Mouse (Mus musculus) urinary bladder, postnatal 25 days (tissue): ENCODE results near the gene Nhsl2.
"Not testable (repeated sequence)": the region's sequence is repeated elsewhere in the genome, so short reads cannot be mapped to it uniquely, and the experiment has no call there.

Experiments
- DNase-seq: peaks from one replicate; pipeline ENCODE4 v3.0.0; 2022; ENCODE audit warnings: low spot score

The Nhsl2 gene

DNA sequence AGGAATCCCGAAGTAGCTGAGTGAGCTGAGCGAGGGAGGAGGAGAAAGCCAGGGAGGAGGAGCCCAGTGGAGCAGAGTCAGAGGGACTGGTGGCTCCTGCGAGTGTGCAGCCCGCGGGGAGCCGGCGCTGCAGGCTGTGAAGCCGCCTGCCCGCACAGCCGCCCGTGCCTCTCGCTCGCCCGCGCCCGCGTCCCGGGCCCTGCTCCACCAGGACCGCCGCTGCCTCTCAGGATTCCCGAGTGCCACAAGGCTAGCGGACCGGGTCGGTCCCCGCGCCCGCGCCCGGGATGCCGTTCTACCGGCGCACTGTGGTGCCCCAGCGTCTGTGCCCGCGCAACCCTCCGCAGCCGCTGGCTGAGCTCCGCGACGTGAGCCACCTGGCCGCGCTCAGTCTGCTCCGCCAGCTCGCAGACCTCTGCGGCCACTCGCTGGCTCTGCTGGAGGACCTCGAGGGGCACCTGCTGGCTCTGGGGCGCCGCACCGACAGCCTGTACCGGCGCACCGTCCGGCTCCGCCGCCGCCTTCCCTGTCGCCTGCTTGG lies at the start of gene Nhsl2:
Nhsl2 (plus strand) TSS at position 105 of the 541 bp plus-strand sequence.
- peak; percentile 17 for DNase-seq

DNA sequence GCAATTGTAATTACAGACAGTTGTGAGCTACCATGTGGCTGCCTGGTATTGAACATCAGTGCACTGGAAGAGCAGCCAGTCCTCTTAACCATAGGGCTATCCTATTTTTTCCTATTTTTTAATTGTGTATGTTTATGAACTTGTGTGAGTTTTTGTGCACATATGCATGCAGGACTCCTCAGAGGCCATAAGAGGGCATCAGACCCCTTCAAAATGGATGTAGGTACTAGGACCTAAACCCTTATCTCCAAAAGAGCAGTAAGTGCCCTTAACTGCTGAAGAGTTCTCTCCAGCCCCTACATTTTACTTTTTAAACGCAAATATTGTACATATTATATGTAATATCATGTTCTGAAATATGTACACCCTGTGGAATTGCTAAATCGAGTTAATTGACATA lies 43.7 kb upstream of the Nhsl2 start:
- no peak for DNase-seq

DNA sequence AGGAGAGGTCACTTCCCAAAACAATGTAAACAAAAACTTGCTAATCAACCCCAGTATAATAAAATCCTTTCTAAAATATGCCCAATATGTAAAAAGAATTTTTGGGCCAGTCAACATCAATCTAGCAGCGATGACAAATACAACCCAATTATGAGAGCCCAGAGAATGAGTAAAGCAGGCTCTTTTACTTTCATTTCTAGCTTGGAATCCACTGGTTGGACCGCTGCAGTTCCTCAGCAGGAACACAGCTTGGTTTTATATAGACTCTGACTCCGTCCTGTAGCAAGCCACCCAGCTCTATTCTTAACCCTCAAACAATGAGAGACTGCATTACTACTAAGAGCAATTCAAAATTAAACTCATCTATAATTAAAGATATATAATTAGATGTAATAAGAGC lies 37.4 kb upstream of the Nhsl2 start:
- DNase-seq: no peak

DNA sequence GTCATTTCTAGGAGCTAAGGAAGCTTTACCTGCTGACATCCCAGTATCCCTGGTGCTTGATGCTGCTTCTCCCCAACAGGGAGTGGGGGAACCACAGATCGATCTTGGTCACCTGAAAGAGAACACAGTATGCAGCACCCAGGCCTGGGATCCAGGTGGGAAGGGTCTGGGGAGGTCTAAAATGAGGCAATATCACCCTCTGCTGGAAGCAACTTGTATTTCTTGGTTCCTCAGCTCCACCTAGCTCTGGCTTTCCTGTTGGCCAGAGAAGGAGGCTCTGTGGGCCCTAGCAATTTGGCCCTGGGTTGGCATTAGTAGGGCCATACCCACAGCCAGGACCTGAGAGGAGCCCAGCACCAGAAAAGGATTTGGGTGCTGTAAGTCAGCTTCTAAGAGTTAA lies 30.0 kb upstream of the Nhsl2 start:
- no peak for DNase-seq

DNA sequence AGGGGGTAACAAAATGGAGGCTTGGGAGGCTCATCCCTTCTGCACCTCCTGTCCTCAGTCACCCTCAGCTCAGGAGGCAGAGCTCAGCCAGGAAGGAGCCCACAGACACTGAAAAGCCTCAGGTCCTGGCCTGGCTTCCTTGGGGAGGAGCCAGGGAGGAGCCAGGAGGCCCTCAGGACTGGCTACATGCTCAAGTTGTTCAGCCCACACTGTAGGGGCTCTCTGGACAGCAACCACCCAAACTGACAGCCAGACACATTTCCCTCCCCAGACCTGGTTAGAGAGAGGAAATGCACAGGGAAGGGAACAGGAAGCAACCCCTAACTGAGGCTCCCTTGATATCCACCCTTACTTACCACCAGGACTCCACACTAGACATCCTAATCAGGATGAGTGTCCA lies 29.2 kb upstream of the Nhsl2 start:
- DNase-seq: not testable (repeated sequence)

DNA sequence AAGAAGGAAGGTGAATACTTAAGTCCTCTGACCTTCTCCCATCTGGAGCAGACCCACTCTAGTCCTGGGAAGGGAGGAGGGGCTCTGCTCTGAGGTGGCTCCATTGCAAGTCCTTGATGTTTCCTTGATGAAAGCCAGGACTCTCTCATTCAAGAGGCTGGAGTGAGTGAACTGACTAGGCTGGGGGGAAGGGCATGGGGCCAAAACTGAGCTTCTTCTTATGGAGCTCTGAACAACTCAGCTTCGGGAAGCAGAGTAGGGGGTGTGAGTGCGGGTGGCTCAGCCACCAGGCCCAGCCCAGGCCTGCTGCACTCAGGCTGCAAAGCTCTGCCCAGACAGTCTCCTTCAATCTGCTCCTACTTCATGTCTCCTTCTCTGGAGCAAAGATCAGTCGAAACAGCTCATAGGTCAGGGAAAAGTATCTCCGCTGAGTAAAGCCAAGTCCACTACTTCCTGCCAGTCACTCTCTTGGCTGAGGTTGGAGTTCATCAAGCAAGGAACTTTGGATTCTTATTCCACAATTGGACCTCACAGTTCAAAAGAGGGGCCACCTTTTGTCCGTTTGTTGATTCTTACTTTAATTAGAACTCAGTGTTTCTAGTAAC lies 1.9 kb upstream of the Nhsl2 start:
- DNase-seq: no peak

DNA sequence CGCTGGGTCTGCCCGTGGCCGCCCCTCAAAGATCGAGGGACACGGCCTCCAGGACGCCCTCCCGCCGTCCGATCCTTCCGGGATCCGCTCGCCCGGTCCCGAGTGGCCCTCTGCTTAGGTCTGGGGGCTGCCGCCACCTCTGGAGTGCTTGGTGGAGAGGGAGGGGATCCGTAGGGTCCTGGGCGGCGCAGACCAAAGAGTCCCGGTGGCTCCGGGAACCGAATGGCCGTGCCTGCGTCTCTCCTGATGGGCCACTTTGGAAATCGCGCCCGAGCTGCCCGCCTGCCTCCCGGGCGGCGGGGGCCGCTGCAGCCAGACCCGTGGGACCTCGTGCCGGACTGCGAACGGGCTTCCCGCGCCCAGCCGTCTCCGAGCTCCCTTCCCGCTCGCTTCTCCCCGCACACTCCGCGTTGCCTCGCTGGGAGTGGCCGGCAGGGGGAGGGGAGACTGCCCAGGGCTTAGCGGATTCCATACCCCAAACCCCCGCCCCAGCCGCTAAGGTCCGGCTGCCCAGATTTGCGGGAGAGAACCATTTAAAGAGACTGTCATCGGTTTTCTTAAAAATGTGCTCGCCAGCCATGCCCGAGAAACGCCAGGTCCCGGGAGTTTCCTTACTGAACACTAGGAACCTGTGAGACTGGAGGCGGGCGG lies 841 bp downstream of the Nhsl2 start:
- peak; percentile 3 for DNase-seq

DNA sequence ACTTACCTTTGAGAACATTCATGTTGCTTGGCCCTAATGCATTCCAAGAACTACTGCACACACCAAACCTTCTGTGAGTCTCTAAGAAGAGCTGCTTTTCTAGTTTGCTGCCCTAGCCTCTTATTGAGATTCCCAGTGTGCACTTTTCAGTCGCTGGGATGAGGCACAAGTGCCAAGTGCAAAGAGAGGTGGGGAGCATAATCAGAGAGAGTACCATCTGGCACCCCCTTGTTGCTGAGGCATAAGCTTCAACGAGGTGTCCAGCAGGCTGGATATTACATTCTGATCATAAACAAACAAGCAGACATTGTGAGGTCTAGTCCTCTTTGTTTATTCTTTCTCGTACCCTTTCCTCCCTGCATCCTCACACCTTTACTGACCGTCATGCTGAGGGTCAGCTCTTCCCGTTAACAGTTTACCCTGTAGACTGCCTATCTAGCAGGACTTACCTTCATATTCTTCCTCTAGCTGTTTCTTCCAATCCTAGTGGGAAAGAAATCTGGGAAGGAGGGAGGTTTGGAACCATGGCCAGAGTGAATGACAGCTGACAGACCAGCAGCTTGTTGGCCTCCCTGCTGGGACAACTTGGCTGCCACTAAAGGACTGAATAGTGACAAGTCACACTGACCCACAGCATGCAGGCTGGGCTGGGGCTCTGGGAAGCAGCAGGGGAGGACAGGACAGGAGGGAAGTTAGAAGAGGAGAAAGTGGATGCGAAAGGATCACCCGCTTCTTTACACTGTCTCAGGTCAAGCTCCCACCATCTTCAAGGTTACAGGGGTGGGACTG lies 2.6 kb downstream of the Nhsl2 start:
- no peak for DNase-seq

DNA sequence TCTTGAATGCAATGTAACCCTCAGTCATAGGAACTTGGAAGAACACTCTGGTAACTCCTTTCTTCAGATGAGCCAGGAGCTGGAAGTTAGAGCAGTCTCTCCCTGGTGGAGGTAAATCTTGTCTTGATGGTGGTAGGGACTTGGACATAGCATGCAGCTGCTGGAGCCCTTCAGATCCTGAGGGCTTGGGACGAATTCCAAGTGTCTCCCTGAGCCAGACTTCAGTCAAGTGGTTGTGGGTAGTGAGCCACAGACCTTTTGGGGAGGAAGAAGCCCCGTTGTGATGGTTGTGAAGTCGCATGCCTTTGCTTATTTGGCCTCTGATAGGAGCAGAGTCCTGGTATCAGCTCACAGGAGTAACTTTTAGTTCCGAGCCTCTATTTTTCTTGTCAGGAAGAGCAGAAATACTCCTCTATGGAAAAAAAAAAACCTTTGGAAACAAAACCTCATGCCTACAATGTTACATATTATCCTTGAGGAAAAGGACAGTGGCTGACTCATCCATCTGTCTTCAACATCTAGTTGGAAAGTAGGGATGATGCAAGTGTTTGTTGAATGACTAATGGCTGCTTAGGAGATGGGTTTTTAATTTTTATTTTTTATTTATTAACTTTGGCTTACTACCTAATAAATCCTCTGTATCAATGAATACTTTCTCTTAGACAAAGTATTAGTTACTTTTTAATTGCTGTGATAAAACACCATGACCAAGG lies 14.6 kb downstream of the Nhsl2 start:
- no peak for DNase-seq

DNA sequence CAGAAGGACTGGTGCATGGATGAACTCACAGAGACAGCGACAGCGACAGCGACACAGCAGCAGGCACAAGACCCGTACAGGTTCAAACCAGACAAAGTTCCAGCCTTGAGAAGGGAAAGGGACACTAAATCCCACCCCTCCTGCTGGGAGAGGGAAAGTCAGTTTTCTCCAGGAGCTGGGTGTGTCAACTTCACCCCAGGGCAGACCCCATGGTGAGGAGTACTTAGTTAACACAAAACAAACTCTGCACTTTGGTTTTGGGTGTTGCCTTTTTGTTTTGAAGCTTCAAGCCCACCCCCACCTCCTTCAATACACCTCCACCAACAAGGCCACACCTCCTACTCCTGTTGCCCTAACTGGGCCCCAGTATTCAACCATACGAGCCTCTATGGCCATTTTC lies 15.6 kb downstream of the Nhsl2 start:
- DNase-seq: no peak

DNA sequence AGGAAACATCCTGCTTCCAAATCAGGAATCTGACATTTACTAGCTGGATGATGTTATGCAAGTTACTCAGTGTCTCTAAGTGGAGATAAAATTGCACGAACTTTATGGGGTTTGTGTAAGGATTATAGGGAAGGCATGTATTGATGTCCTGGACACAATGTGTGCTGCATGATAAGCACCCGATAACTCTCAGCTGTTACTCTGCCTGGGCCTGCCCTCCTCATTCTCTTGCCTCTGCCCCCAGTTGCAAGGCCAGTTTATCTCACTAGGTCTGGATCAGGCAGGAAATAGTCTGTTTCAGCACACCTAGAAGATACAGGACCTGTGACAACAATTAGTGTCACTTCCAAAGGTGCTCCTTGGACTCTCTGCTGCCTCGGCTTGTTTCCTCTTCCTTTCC lies 25.0 kb downstream of the Nhsl2 start:
- DNase-seq: no peak

DNA sequence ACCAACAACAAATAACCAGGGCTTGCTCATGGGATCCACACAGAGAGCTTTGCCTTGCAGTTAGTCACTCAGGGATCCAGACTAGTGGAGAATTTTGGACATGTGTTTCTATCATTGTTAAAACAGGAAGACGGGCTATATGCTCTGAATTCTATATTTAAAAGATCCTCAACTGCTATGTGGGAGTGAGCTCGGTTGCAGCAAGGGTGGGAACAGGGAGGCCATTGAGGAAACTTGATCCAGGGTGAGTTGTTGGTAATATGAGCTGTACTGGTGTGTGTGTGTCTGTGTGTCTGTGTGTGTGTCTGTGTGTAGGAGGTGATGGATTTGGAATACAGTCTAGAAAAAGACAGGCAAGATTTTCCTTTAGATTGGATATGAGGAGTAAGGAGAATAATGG lies 25.7 kb downstream of the Nhsl2 start:
- DNase-seq: no peak

DNA sequence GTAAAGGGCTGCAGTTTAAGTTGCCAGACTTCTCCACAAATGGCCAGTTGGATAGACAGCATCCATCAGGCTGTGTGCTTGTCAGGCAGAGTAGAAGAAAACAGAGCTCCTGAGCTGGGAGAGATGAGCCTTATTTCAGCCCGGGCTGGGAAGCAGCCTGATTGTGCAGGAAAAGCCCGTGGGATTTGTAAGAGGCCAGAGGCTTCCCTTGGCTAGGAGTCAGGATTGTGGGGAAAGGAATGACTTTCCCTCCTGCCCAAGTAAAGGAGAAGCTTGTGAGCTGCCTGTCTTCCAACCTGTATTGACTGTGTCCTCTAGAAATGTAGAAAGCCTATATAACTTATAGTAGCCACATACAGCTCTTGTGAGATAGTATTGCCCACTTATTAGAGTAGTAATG lies 27.0 kb downstream of the Nhsl2 start:
- no peak for DNase-seq

DNA sequence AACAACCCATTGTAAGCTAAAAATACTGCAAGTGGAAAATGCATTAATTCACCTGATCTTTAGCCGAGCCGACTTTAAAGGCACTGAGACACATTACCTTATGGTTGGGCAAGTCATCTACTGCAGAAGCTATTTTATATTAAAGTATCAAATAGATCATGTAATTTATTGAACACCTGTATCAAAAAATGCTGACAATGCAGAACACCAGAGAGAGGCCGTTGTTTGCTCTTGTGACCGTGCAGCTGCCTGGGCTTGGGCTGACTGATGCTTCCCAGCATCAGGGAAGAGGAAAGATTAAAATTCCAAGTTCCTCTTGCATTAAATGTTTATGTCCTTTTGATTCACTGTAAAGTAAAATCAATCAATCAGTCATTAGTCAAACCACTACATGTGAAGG lies 28.7 kb downstream of the Nhsl2 start:
- no peak for DNase-seq

DNA sequence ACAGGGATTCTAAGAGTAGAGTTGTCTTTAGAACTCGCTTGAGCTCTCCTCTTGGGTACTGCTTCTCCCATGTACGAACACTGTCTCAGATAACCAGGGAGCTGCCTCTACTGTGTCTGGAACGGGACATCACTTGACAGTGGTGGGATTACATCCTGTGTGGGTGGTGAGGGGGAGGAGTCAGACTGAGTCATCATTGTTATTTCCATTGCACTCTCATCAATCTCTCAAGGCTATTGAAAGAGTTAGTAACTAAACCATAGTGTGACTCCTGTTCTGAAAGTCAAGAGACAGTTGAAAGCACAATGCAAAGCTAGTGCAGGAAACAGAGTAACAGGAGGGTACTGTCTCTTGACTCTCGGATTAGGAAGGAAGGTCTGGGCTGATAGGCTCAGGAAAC lies 29.4 kb downstream of the Nhsl2 start:
- no peak for DNase-seq

DNA sequence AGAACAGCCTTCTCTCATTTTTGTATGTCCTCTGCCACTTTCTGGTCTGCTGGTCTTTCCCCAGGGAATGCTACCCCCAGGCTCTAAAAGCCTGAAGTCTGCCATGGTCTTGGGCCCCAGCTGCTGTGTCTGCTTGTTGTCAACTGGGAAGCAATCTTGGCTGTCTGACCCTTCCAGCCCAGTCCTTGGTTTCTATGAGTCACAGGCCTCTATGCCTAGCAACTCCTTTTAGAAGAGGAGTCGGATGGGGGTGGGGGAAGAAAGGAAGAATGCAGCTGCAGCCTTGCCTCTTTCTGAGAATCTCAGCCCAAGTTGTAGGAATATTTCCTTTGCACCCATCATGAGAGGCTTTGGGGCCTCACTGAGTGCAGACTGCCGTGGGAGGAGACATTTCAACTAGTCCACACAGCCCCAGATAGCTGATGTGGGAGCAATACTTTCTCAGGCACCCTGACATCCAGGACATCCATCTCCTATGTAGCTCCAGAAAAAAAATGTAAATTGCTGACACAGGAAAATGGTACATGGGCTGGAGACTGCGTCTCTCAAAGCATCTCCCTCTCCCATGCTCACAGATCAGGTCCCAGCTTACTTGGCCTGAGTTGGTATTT lies 33.1 kb downstream of the Nhsl2 start:
- DNase-seq: no peak

DNA sequence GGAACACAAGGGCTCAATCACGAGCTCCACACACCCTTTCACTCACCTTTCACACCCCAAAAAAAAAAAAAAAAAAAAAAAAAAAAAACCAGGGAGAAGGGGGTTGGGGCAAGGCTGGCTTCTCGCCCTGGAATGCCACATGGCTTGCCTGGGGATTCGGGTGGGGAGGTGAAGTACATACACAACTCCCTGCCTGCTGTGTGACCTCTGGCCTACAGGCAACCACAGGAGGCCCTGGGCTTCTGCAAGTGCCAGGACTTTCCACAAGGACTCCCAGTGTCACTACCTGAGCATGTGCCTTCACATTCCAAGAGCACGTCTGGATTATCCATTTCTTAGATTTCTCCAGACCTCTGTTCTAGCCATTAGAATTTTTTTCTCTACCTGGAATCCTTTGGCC lies 40.2 kb downstream of the Nhsl2 start:
- DNase-seq: no peak

DNA sequence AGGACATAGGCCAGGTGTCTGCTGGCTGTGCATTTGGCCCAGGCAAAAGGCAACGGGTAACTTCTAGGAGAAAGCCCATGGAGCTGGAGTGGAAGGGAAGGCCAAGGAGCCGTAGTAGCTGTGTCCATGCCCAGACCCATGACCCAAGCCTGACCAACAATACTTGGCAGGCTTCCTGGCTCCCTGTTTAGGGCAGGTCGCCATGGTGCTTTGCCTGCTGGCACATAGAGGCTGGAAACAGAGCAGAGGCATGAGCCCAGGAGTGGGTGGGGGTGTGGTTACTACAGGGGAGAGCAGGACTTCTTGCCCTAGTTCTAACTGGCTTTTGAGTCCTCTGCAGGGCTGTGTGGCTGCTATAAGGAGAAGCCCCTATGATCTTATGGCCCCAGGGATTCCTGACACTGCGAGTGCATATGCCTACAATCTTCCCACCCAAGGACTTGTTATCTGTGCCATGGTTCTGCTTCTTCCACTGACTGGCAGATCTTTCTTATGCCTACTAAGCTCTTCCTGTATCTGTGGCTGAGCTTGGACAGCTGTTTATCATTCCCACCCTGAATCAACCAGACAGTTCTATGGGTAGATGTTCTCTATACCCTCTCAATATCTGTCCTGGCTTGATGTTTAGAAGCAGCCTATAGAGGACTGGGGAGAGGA lies 40.8 kb downstream of the Nhsl2 start:
- no peak for DNase-seq

DNA sequence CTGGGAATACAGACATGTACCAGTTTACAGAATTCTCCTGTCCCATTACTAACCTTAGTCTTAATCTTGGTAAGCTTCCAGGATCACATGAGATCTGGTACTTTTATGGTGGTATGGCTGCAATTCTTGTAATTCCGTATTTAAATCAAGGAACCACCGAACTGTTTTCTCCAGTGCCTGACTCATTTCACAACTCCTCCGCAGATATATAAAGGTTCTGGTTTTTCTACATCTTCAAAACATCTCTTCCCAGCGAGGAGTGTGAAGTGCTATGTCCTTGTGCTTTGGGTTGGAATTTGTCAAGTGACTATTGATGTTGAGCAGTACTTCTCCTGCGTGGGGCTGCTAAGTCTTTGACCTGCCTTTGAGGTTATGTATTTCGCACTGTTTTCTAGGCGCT lies 44.6 kb downstream of the Nhsl2 start:
- DNase-seq: no peak

DNA sequence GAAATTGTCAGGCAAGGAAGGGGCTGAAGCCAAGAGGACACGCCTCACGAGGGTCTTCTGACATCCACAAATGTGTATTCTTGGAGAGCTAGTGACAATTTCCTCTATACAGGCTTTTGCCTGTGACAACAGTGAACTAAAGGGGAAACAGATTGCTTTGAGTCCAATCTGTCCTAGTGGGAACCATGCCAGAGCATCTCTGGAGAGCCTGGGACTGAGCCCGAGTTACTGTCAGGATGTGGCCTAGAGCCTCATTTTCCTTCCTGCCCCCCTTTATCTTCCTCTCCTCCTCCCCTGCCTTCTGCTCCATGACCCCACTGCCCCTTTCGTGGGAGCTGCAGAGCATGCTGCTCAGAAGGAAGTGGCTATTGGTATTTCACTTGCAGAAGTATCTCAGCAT lies 49.2 kb downstream of the Nhsl2 start:
- no peak for DNase-seq

DNA sequence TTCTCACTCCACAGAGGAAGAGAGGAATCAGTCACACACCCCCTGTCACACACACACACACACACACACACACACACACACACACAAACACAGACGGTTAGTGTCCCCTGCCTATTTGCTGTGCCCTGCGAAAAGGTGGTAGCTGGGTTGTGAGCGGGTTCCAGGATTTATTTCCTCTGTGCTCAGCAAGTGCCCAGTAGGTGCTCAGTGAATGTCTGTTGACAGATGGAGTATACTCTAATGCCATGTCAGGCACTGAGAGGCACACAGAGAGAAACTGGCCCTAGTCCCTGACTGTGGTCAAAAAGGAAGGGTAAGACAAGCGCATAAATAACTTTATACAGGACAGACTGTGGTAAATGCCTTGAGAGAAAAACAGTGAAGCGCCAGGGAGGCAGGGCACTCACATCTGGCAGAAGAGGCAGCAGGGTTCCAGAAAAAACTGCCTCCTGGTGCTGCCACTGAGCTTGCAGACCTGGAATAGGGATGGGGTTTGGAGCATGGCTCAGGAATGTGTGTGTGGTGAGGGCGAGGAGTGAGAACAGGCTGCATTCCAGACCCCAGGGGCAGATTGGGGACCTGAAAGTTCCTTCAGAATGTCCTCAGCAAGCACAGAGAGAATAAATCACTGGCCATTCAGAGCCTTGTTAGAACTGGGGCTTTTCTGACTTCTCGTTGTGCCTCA lies 52.8 kb downstream of the Nhsl2 start:
- DNase-seq: no peak
